Mouse (Mus musculus) G1E (cell line): ENCODE measurements around the gene Anapc15-ps.

Source experiments
- CTCF ChIP-seq: IDR thresholded peaks from 2 replicates; pipeline ENCODE4 v1.5.1; 2012; ENCODE audit warnings: low read depth, low read length, inconsistent platforms, mixed read lengths
- TAL1 ChIP-seq: conservative IDR thresholded peaks from 2 replicates; pipeline ENCODE4 v1.6.1; 2012; ENCODE audit warnings: low read depth, low read length, inconsistent platforms, mixed read lengths

GRCm38 (mm10) chr10:95648326-95648888 is 24.8 kb downstream of the Anapc15-ps start:
- TF ChIP-seq TAL1, result no peak
- TF ChIP-seq CTCF, result no peak
